Mouse (Mus musculus) MEL (cell line): ENCODE measurements around the gene Lmntd1. TPM values are rescaled to one million over a fixed set of nuclear protein-coding genes. Genes with fewer than 3 reads are reported as not detected.

Experiments
- DNase-seq: peaks from one replicate; pipeline ENCODE4 v3.0.0; 2011; ENCODE audit warnings: low read depth, low spot score
- H3K27ac ChIP-seq: 2 replicates; pipeline ENCODE4 v1.5.1; 2012; ENCODE audit warnings: low read depth, mild to moderate bottlenecking, control low read depth, low read length, moderate library complexity; ENCODE audit not compliant: control insufficient read depth
- H3K27me3 ChIP-seq, 2 experiments: fragments of 150-350 bp in 1 of 2; sonication (generic) in 1 of 2; 2 replicates each; pipeline ENCODE4 v1.6.1; 2012; ENCODE audit warnings: low read length in 2 of 2, mild to moderate bottlenecking in 2 of 2, improper control_type of control experiment in 1 of 2, moderate library complexity in 1 of 2; ENCODE audit not compliant: insufficient read depth in 2 of 2, control insufficient read depth in 1 of 2
- H3K36me3 ChIP-seq, 2 experiments: 2 replicates each; pipeline ENCODE4 v1.6.1; 2012 to 2014; ENCODE audit warnings: low read length in 2 of 2, improper control_type of control experiment in 1 of 2, inconsistent platforms in 1 of 2, mild to moderate bottlenecking in 1 of 2; ENCODE audit not compliant: insufficient read depth in 2 of 2, control insufficient read depth in 1 of 2
- H3K4me1 ChIP-seq, 2 experiments: fragments of 150-350 bp in 1 of 2; sonication (generic) in 1 of 2; 2 replicates each; pipeline ENCODE4 v1.6.1; 2012; ENCODE audit warnings: low read length in 2 of 2, improper control_type of control experiment in 1 of 2, mild to moderate bottlenecking in 1 of 2; ENCODE audit not compliant: insufficient read depth in 2 of 2, control insufficient read depth in 1 of 2
- H3K4me3 ChIP-seq, 2 experiments: fragments of 150-350 bp in 1 of 2; sonication (generic) in 1 of 2; 2 replicates each; pipeline ENCODE4 v1.5.1; 2012; ENCODE audit warnings: low read depth in 2 of 2, low read length in 2 of 2, mild to moderate bottlenecking in 2 of 2, moderate library complexity in 2 of 2, control low read depth in 1 of 2, improper control_type of control experiment in 1 of 2; ENCODE audit not compliant: control insufficient read depth in 1 of 2, insufficient read depth in 1 of 2
- H3K79me2 ChIP-seq: 2 replicates; pipeline ENCODE4 v1.6.1; 2012; ENCODE audit warnings: mild to moderate bottlenecking, low read length, moderate library complexity; ENCODE audit not compliant: control insufficient read depth, poor library complexity, insufficient read depth
- H3K9ac ChIP-seq: 2 replicates; pipeline ENCODE4 v1.6.1; 2012; ENCODE audit warnings: low read depth, mild to moderate bottlenecking, control low read depth, low read length, moderate library complexity; ENCODE audit not compliant: control insufficient read depth, poor library complexity, severe bottlenecking
- H3K9me3 ChIP-seq: fragments of 150-350 bp; sonication (generic); replicated peaks from 2 replicates; pipeline ENCODE4 v1.6.1; 2012; ENCODE audit warnings: mild to moderate bottlenecking, low read length, improper control_type of control experiment, moderate library complexity; ENCODE audit not compliant: insufficient read depth
- CHD1 ChIP-seq: IDR thresholded peaks from 2 replicates; pipeline ENCODE4 v1.6.1; 2012; ENCODE audit warnings: low read depth, mild to moderate bottlenecking, inconsistent platforms, low read length, improper control_type of control experiment
- CHD2 ChIP-seq: IDR thresholded peaks from 2 replicates; pipeline ENCODE4 v1.6.1; 2011; ENCODE audit warnings: low read length, improper control_type of control experiment
- CTCF ChIP-seq, 3 experiments: IDR thresholded peaks in 2 of 3; conservative IDR thresholded peaks in 1 of 3; 2 replicates each; pipeline ENCODE4 v1.5.1; 2011 to 2012; ENCODE audit warnings: low read length in 3 of 3, low read depth in 2 of 3, mild to moderate bottlenecking in 2 of 3, improper control_type of control experiment in 1 of 3, inconsistent platforms in 1 of 3, mixed read lengths in 1 of 3, moderate library complexity in 1 of 3; ENCODE audit not compliant: control insufficient read depth in 1 of 3, insufficient read depth in 1 of 3, poor library complexity in 1 of 3, severe bottlenecking in 1 of 3
- JUND ChIP-seq: IDR thresholded peaks from 2 replicates; pipeline ENCODE4 v1.6.1; 2011; ENCODE audit warnings: low read depth, mild to moderate bottlenecking, improper control_type of control experiment, low read length
- KAT2A ChIP-seq: conservative IDR thresholded peaks from 2 replicates; pipeline ENCODE4 v1.6.1; 2012; ENCODE audit warnings: low read depth, low read length, improper control_type of control experiment, inconsistent platforms
- MAZ ChIP-seq: IDR thresholded peaks from 2 replicates; pipeline ENCODE4 v1.6.1; 2012; ENCODE audit warnings: low read depth, mild to moderate bottlenecking, inconsistent platforms, low read length, improper control_type of control experiment
- MEF2A ChIP-seq: IDR thresholded peaks from 2 replicates; pipeline ENCODE4 v1.6.1; 2014; ENCODE audit warnings: low read depth, mild to moderate bottlenecking, inconsistent platforms, low read length, improper control_type of control experiment; ENCODE audit not compliant: poor library complexity, insufficient replicate concordance, severe bottlenecking; ENCODE audit errors: extremely low read depth
- MXI1 ChIP-seq: IDR thresholded peaks from 2 replicates; pipeline ENCODE4 v1.6.1; 2011; ENCODE audit warnings: mild to moderate bottlenecking, low read depth, low read length, improper control_type of control experiment
- MYB ChIP-seq: IDR thresholded peaks from 2 replicates; pipeline ENCODE4 v1.6.1; 2011; ENCODE audit warnings: mild to moderate bottlenecking, low read depth, low read length, improper control_type of control experiment
- MYC ChIP-seq: IDR thresholded peaks from 2 replicates; pipeline ENCODE4 v1.6.1; 2011; ENCODE audit warnings: low read depth, mild to moderate bottlenecking, low read length, improper control_type of control experiment, moderate library complexity
- NRF1 ChIP-seq: IDR thresholded peaks from 2 replicates; pipeline ENCODE4 v1.6.1; 2014; ENCODE audit warnings: low read depth, mild to moderate bottlenecking, inconsistent platforms, low read length, improper control_type of control experiment, moderate library complexity; ENCODE audit not compliant: poor library complexity, insufficient read depth, severe bottlenecking
- POLR2A ChIP-seq, 2 experiments: IDR thresholded peaks; 2 replicates each; pipeline ENCODE4 v1.6.1; 2011 to 2012; ENCODE audit warnings: low read length in 2 of 2, mild to moderate bottlenecking in 2 of 2, control low read depth in 1 of 2, improper control_type of control experiment in 1 of 2, low read depth in 1 of 2, moderate library complexity in 1 of 2; ENCODE audit not compliant: control insufficient read depth in 1 of 2, insufficient read depth in 1 of 2, poor library complexity in 1 of 2
- RCOR1 ChIP-seq: IDR thresholded peaks from 2 replicates; pipeline ENCODE4 v1.6.1; 2012; ENCODE audit warnings: low read depth, mild to moderate bottlenecking, inconsistent platforms, low read length, improper control_type of control experiment
- SMC3 ChIP-seq: IDR thresholded peaks from 2 replicates; pipeline ENCODE4 v1.6.1; 2011; ENCODE audit warnings: low read depth, low read length, improper control_type of control experiment
- TAL1 ChIP-seq: IDR thresholded peaks from 2 replicates; pipeline ENCODE4 v1.6.1; 2012; ENCODE audit warnings: mild to moderate bottlenecking, inconsistent platforms, low read length, moderate library complexity, mixed read lengths
- UBTF ChIP-seq: IDR thresholded peaks from 2 replicates; pipeline ENCODE4 v1.6.1; 2012; ENCODE audit warnings: low read depth, mild to moderate bottlenecking, inconsistent platforms, low read length, improper control_type of control experiment, moderate library complexity, borderline replicate concordance; ENCODE audit not compliant: insufficient read depth
- polyA plus RNA-seq, 2 experiments: library from polyadenylated mRNA; stranded (reverse) in 1 of 2; unstranded in 1 of 2; fragments of >175 nt in 1 of 2; fragments of >200 nt in 1 of 2; gene quantifications; 2 replicates each; pipeline versions ENCODE4 v1.2.1 to v1.2.4; 2012; ENCODE audit warnings: low replicate concordance in 2 of 2, low read depth in 1 of 2; ENCODE audit not compliant: insufficient read length in 2 of 2, insufficient read depth in 1 of 2, missing spikeins in 1 of 2
- total RNA-seq: library from RNA; depleted of rRNA; stranded (reverse); fragments of 300-350 nt; gene quantifications from 2 replicates; pipeline ENCODE4 v1.2.3, GENCODE M21; 2012

Gene Lmntd1
- total and polyA plus RNA-seq, 3 experiments: not detected

DNA sequence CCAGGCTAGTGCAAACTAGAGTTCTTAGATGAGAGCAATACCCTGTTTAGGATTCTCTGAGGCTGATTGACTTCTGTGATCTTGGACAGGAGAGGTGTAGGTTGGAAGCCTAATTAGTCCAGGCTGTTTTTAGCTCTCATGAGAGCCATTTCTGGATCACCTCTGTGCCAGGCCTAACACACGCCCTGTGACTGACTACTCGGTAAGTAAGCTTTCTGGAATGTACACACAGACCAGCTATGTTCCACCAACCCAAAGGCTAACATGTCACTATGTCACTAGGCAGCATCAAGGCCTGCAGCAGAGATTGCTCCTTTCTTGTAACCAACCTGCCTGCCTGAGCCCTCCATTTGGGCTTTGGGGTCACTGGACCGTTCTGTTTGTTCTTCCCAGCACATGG, 243.8 kb downstream of the Lmntd1 start:
- Histone ChIP-seq H3K36me3 (no peaks in the 10 kb centered on the region), H3K9me3 (no peaks in the 10 kb centered on the region), H3K79me2 (no peaks in the 10 kb centered on the region), H3K4me3 (no peak overlapping the region)
- TF ChIP-seq RCOR1 (no peak), MXI1 (no peak)
- TF ChIP-seq, all 39 proteins: peak for 0
- no peak overlapping the region for H3K27ac ChIP-seq
- H3K27me3 ChIP-seq: no peaks in the 10 kb centered on the region
- H3K9ac ChIP-seq: no peak overlapping the region
- DNase-seq: no peak
- H3K4me1 ChIP-seq: no peaks in the 10 kb centered on the region

DNA sequence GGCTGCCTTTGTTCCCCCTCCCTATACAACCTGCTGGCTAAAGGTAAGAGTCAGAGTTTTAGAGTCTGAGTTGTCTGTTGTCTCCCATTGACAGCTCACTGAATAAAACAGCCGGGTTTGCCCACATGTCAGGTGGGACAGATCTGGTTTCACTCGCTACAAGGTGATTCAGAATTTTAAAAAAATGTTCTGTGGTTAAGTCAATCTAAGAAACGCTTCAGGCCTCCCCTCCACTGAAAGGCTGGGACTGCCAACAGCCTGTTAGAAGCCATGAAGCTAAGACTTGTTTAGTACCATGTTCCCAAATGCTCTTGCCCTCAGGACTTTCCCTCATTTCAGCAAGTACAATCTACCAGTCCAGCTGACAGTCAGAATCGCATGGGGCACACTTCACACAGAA, 244.8 kb downstream of the Lmntd1 start:
- no peak for TF ChIP-seq POLR2A (IDR thresholded peaks at IDR 0.05; ENCODE audit: control insufficient read depth in 1 of 2, insufficient read depth in 1 of 2, low read depth in 1 of 2, low read length in 2 of 2, poor library complexity in 1 of 2)
- no peak for TF ChIP-seq TAL1
- TF ChIP-seq MYB: no peak
- no peak for TF ChIP-seq MAZ
- TF ChIP-seq CHD1: no peak
- no peak for TF ChIP-seq KAT2A
- no peak for TF ChIP-seq CTCF (IDR thresholded peaks at IDR 0.05 in 2 of 3, conservative IDR thresholded peaks at IDR 0.05 in 1 of 3; ENCODE audit: control insufficient read depth in 1 of 3, insufficient read depth in 1 of 3, low read depth in 2 of 3, low read length in 3 of 3, poor library complexity in 1 of 3, severe bottlenecking in 1 of 3)
- TF ChIP-seq SMC3: no peak
- TF ChIP-seq JUND: no peak
- TF ChIP-seq MEF2A: no peak
- TF ChIP-seq CHD2: no peak
- no peak for TF ChIP-seq MXI1
- TF ChIP-seq MYC: no peak
- Histone ChIP-seq H3K36me3 (no peaks in the 10 kb centered on the region), H3K9me3 (no peaks in the 10 kb centered on the region), H3K27me3 (no peaks in the 10 kb centered on the region), H3K4me1 (no peaks in the 10 kb centered on the region), H3K27ac (no peak overlapping the region), H3K9ac (no peak overlapping the region), H3K79me2 (no peaks in the 10 kb centered on the region), H3K4me3 (no peak overlapping the region)
- DNase-seq: no peak

DNA sequence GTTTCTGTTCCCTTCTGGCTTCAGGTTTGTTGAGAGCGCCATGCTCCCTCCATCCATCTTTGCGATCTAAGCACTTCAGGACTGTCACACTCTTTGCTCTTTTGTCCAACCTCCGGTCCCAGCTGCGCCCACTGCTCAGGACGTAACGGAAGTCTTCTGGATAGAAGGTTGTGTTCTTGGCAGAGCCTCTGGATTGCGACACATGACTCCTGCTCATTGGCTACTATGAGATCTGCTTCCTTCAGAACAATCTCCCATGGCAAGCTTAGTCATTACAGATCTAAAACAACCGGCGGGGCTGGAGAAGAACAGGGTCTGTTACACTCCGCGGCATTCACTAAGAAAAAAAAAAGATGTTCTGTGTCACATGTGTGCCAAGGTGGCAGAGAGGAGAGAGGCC, 247.6 kb downstream of the Lmntd1 start:
- H3K27me3 ChIP-seq: no peaks in the 10 kb centered on the region
- H3K9me3 ChIP-seq: no peaks in the 10 kb centered on the region
- H3K4me3 ChIP-seq: no peak overlapping the region
- TF ChIP-seq UBTF (no peak), NRF1 (no peak)
- no peak overlapping the region for H3K27ac ChIP-seq
- H3K9ac ChIP-seq: no peak overlapping the region
- DNase-seq: no peak
- H3K4me1 ChIP-seq: no peaks in the 10 kb centered on the region
- H3K79me2 ChIP-seq: no peaks in the 10 kb centered on the region
- H3K36me3 ChIP-seq: no peaks in the 10 kb centered on the region
